Mouse (Mus musculus): ENCODE measurements around the gene Gm6096. TPM values are rescaled to one million over a fixed set of nuclear protein-coding genes. Genes with fewer than 3 reads are reported as not detected.
A peak's percentile ranks its signal among the peaks of the same experiment; 100 is the strongest.

Gene Gm6096
- polyA plus RNA-seq, 1 experiment: not detected

- no peak for DNase-seq (ENCODE audit: low read depth in 1 of 2, low spot score in 2 of 2)
- H3K27me3 ChIP-seq (ENCODE audit: control insufficient read depth, insufficient read depth, low read length): no peaks in the 10 kb centered on the region
- no peak overlapping the region for H3K27ac ChIP-seq (ENCODE audit: insufficient read depth, low read length)
- TF ChIP-seq CTCF (IDR thresholded peaks at IDR 0.05; ENCODE audit: extremely low read depth, insufficient read depth, insufficient read length, insufficient replicate concordance) (no peak), POLR2A (IDR thresholded peaks at IDR 0.05; ENCODE audit: low read depth, low read length) (no peak)
- no peaks in the 10 kb centered on the region; the same call in 1 of the 2 replicates for H3K4me1 ChIP-seq (ENCODE audit: control insufficient read depth, insufficient read depth, insufficient read length)
- 2% methylated on average over 17 of the region's 17 CpGs for WGBS
- H3K36me3 ChIP-seq (ENCODE audit: control insufficient read depth, insufficient read depth, low read length): peaks cover 10% of the 10 kb centered on the region
- peak overlapping the region; percentile 57 for H3K4me3 ChIP-seq (ENCODE audit: extremely low read depth, insufficient read depth, insufficient read length)
These were observed 16.0 kb upstream of the Gm6096 start for GRCm38 (mm10) chr7:34234610-34235561.

DNA sequence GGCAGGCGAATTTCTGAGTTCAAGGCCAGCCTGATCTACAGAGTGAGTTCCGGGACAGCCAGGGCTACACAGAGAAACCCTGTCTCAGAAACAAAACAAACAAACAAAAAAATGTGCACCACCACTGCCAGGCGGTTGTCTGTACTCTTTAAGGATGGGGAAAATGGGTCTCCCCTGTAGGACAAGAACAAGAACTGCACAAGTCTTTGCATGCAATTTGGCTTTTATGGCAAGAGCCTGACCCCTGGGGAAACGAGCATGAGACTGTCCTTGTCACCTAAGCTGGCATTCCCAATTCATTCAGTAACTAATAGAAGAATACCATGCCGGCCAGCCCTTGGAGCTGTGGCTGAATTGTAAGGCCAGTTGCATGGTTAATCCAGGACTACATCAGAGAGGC lies 15.2 kb upstream of the Gm6096 start:
- no peak for TF ChIP-seq CTCF (IDR thresholded peaks at IDR 0.05; ENCODE audit: extremely low read depth, insufficient read depth, insufficient read length, insufficient replicate concordance)
- no peak for TF ChIP-seq POLR2A (IDR thresholded peaks at IDR 0.05; ENCODE audit: low read depth, low read length)
- Histone ChIP-seq H3K27ac (ENCODE audit: insufficient read depth, low read length) (no peak overlapping the region), H3K36me3 (ENCODE audit: control insufficient read depth, insufficient read depth, low read length) (peaks cover 13% of the 10 kb centered on the region), H3K4me3 (ENCODE audit: extremely low read depth, insufficient read depth, insufficient read length) (no peak overlapping the region), H3K27me3 (ENCODE audit: control insufficient read depth, insufficient read depth, low read length) (no peaks in the 10 kb centered on the region), H3K4me1 (ENCODE audit: control insufficient read depth, insufficient read depth, insufficient read length) (no peaks in the 10 kb centered on the region)
- no peak for DNase-seq (ENCODE audit: low read depth in 1 of 2, low spot score in 2 of 2)
- 90% methylated on average over 5 of the region's 5 CpGs for WGBS

- WGBS: 72% methylated on average over 5 of the region's 5 CpGs
- no peak for TF ChIP-seq POLR2A (IDR thresholded peaks at IDR 0.05; ENCODE audit: low read depth, low read length)
- no peak for TF ChIP-seq CTCF (IDR thresholded peaks at IDR 0.05; ENCODE audit: extremely low read depth, insufficient read depth, insufficient read length, insufficient replicate concordance)
- no peak for DNase-seq (ENCODE audit: low read depth in 1 of 2, low spot score in 2 of 2)
- no peak overlapping the region for H3K27ac ChIP-seq (ENCODE audit: insufficient read depth, low read length)
- H3K36me3 ChIP-seq (ENCODE audit: control insufficient read depth, insufficient read depth, low read length): peaks cover 17% of the 10 kb centered on the region
- no peaks in the 10 kb centered on the region for H3K27me3 ChIP-seq (ENCODE audit: control insufficient read depth, insufficient read depth, low read length)
- no peak overlapping the region for H3K4me3 ChIP-seq (ENCODE audit: extremely low read depth, insufficient read depth, insufficient read length)
- no peaks in the 10 kb centered on the region for H3K4me1 ChIP-seq (ENCODE audit: control insufficient read depth, insufficient read depth, insufficient read length)
These were observed 12.8 kb upstream of the Gm6096 start for GRCm38 (mm10) chr7:34238086-34238485.

DNA sequence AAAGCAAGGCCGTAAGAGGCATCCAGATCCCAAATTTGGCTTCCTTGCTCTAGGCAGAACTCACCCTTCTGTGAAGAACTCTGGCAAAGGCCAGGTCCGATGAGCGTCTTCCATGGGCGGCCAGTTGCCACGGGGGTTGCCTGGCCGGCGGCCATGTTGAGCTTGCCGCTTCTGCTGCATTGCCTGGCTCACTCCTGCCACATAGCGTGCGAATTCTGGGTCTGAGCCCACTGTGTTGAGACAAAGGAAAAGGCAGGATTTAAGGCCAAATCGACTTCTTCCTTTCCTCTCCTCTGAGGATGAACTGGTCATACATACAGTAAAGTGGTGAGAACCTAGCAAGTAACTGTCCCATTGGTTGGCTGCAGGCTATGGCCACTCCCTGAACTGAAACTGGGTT lies 8.7 kb upstream of the Gm6096 start:
- WGBS: 97% methylated on average over 11 of the region's 11 CpGs
- Histone ChIP-seq H3K36me3 (ENCODE audit: control insufficient read depth, insufficient read depth, low read length) (peaks cover 35% of the 10 kb centered on the region), H3K4me3 (ENCODE audit: extremely low read depth, insufficient read depth, insufficient read length) (no peak overlapping the region), H3K27ac (ENCODE audit: insufficient read depth, low read length) (no peak overlapping the region), H3K27me3 (ENCODE audit: control insufficient read depth, insufficient read depth, low read length) (no peaks in the 10 kb centered on the region), H3K4me1 (ENCODE audit: control insufficient read depth, insufficient read depth, insufficient read length) (no peaks in the 10 kb centered on the region)
- no peak for DNase-seq (ENCODE audit: low read depth in 1 of 2, low spot score in 2 of 2)
- TF ChIP-seq CTCF (IDR thresholded peaks at IDR 0.05; ENCODE audit: extremely low read depth, insufficient read depth, insufficient read length, insufficient replicate concordance): no peak
- TF ChIP-seq POLR2A (IDR thresholded peaks at IDR 0.05; ENCODE audit: low read depth, low read length): no peak

GRCm38 (mm10) chr7:34246870-34247499 lies 3.9 kb upstream of the Gm6096 start:
- 95% methylated on average over 3 of the region's 3 CpGs for WGBS
- Histone ChIP-seq H3K27me3 (ENCODE audit: control insufficient read depth, insufficient read depth, low read length) (no peaks in the 10 kb centered on the region), H3K36me3 (ENCODE audit: control insufficient read depth, insufficient read depth, low read length) (peaks cover 28% of the 10 kb centered on the region), H3K4me1 (ENCODE audit: control insufficient read depth, insufficient read depth, insufficient read length) (no peaks in the 10 kb centered on the region), H3K4me3 (ENCODE audit: extremely low read depth, insufficient read depth, insufficient read length) (no peak overlapping the region), H3K27ac (ENCODE audit: insufficient read depth, low read length) (no peak overlapping the region)
- DNase-seq (ENCODE audit: low read depth in 1 of 2, low spot score in 2 of 2): no peak
- no peak for TF ChIP-seq CTCF (IDR thresholded peaks at IDR 0.05; ENCODE audit: extremely low read depth, insufficient read depth, insufficient read length, insufficient replicate concordance)
- TF ChIP-seq POLR2A (IDR thresholded peaks at IDR 0.05; ENCODE audit: low read depth, low read length): no peak

DNA sequence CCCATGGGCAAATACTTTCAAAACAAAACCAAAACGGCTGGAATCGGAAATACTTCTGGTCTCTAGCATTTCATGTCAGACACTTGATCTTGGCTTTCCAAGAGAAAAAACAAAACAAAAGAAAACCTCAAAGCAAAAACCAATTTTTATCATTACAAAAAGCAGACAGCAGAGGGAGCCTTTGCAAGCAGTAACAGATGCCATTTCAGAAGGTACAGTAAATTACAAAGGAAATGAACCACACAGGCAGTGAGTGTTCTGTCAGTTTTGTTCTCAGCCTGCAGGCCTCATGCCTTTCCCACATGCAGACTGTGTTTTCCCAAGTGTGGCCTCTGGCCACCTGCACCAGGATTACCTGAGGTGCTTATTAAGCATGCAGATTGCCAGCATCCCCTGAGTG lies 1.2 kb downstream of the Gm6096 start:
- no peak for TF ChIP-seq POLR2A (IDR thresholded peaks at IDR 0.05; ENCODE audit: low read depth, low read length)
- no peak for TF ChIP-seq CTCF (IDR thresholded peaks at IDR 0.05; ENCODE audit: extremely low read depth, insufficient read depth, insufficient read length, insufficient replicate concordance)
- Histone ChIP-seq H3K27me3 (ENCODE audit: control insufficient read depth, insufficient read depth, low read length) (no peaks in the 10 kb centered on the region), H3K36me3 (ENCODE audit: control insufficient read depth, insufficient read depth, low read length) (peaks cover 23% of the 10 kb centered on the region), H3K27ac (ENCODE audit: insufficient read depth, low read length) (no peak overlapping the region), H3K4me1 (ENCODE audit: control insufficient read depth, insufficient read depth, insufficient read length) (no peaks in the 10 kb centered on the region), H3K4me3 (ENCODE audit: extremely low read depth, insufficient read depth, insufficient read length) (no peak overlapping the region)
- 53% methylated on average over 2 of the region's 2 CpGs for WGBS
- no peak for DNase-seq (ENCODE audit: low read depth in 1 of 2, low spot score in 2 of 2)
